Mouse (Mus musculus) adrenal gland, adult 18-20 months (tissue): ENCODE results near the gene Tgfb3. TPM values are rescaled to one million over a fixed set of nuclear protein-coding genes. Genes with fewer than 3 reads are reported as not detected.

Source experiments
- DNase-seq, 2 experiments: peaks; one replicate each; pipeline ENCODE4 v3.0.0; 2021 to 2022; ENCODE audit warnings: low spot score in 2 of 2
- long read RNA-seq, 2 experiments: library from polyadenylated mRNA; stranded (forward); transcript quantifications; one replicate each; pipeline ENCODE4 v2.0.0; 2021
- total RNA-seq, 2 experiments: library from RNA; stranded (reverse); gene quantifications; 1 replicate in 1 of 2; 2 replicates in 1 of 2; pipeline ENCODE4 v1.2.3; 2021

The Tgfb3 gene
- total RNA-seq = 10 to 100 TPM in 1 of 2 experiments, 1 to 10 TPM in 1; 8.7 to 13.7 TPM
- long read RNA-seq, experiment 1, transcript Tgfb3-201 (7 exons, 3,383 nt) = major isoform, 16 of 19 reads
- long read RNA-seq, experiment 1, partial matches to known transcripts = 1 of 19 reads
- long read RNA-seq, experiment 1, other reads (novel, unspliced or antisense) = 2 of 19 reads
- long read RNA-seq, experiment 2, transcript Tgfb3-201 (7 exons, 3,383 nt) = major isoform, 13 of 16 reads
- long read RNA-seq, experiment 2, partial matches to known transcripts = 2 of 16 reads
- long read RNA-seq, experiment 2, other reads (novel, unspliced or antisense) = 1 of 16 reads

- DNase-seq = peak in 1 of 2 experiments; percentile 45
Measured at GRCm38 (mm10) chr12:86078553-86079201, at the start of gene Tgfb3. TSS of gene Tgfb3 (minus strand) at chr12:86079041.

GRCm38 (mm10) chr12:86128122-86128521 is 49.3 kb upstream of the Tgfb3 start:
- no peak for DNase-seq

GRCm38 (mm10) chr12:86124016-86124415 is 45.2 kb upstream of the Tgfb3 start:
- no peak for DNase-seq

GRCm38 (mm10) chr12:86116295-86116835 is 37.5 kb upstream of the Tgfb3 start:
- no peak for DNase-seq

GRCm38 (mm10) chr12:86110637-86111036 is 31.8 kb upstream of the Tgfb3 start:
- no peak for DNase-seq

GRCm38 (mm10) chr12:86109531-86109930 is 30.7 kb upstream of the Tgfb3 start:
- DNase-seq = no peak

- no peak for DNase-seq
Measured at GRCm38 (mm10) chr12:86107645-86108044, 28.8 kb upstream of the Tgfb3 start.

GRCm38 (mm10) chr12:86106086-86106485 is 27.2 kb upstream of the Tgfb3 start:
- DNase-seq = no peak

- DNase-seq = no peak
Measured at GRCm38 (mm10) chr12:86105546-86105945, 26.7 kb upstream of the Tgfb3 start.

GRCm38 (mm10) chr12:86104297-86104696 is 25.5 kb upstream of the Tgfb3 start:
- DNase-seq = no peak

GRCm38 (mm10) chr12:86103852-86104251 is 25.0 kb upstream of the Tgfb3 start:
- no peak for DNase-seq

GRCm38 (mm10) chr12:86103391-86103790 is 24.6 kb upstream of the Tgfb3 start:
- no peak for DNase-seq

GRCm38 (mm10) chr12:86102686-86103085 is 23.8 kb upstream of the Tgfb3 start:
- DNase-seq = no peak

GRCm38 (mm10) chr12:86100711-86101110 is 21.9 kb upstream of the Tgfb3 start:
- DNase-seq = no peak

GRCm38 (mm10) chr12:86097781-86098180 is 18.9 kb upstream of the Tgfb3 start:
- no peak for DNase-seq

- no peak for DNase-seq
Measured at GRCm38 (mm10) chr12:86095806-86096205, 17.0 kb upstream of the Tgfb3 start.

GRCm38 (mm10) chr12:86094075-86094474 is 15.2 kb upstream of the Tgfb3 start:
- DNase-seq = no peak

GRCm38 (mm10) chr12:86091601-86092132 is 12.8 kb upstream of the Tgfb3 start:
- DNase-seq = no peak

GRCm38 (mm10) chr12:86090764-86091163 is 11.9 kb upstream of the Tgfb3 start:
- no peak for DNase-seq

- DNase-seq = no peak
Measured at GRCm38 (mm10) chr12:86088042-86088441, 9.2 kb upstream of the Tgfb3 start.

GRCm38 (mm10) chr12:86086550-86086949 is 7.7 kb upstream of the Tgfb3 start:
- no peak for DNase-seq

- no peak for DNase-seq
Measured at GRCm38 (mm10) chr12:86085873-86086272, 7.0 kb upstream of the Tgfb3 start.
